Mouse (Mus musculus): Measurements from ENCODE around the gene Nectin1.

Gene Nectin1

DNA sequence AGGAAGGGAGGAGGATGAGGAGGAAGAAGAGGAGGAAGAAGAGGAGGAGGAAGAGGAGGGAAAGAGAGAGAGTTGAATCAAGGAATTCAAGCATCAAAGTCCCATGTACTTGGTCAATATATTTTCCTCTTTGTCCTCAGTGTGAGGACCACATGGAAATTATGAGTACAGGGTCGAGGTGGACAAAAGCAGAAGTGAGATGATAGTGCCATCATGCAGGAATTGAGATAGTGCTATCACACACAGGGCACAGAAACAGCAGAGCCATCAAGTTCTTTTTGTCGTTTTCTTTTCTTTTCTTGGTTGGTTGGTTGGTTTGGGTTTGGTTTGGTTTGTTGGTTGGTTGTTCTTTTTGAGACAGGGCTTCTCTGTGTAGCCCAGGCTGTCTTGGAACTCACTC lies 2.5 kb upstream of the Nectin1 start:
- DNase-seq, result no peak

- no peak for DNase-seq
Measured at GRCm38 (mm10) chr9:43742066-43742465, 1.7 kb upstream of the Nectin1 start.

DNA sequence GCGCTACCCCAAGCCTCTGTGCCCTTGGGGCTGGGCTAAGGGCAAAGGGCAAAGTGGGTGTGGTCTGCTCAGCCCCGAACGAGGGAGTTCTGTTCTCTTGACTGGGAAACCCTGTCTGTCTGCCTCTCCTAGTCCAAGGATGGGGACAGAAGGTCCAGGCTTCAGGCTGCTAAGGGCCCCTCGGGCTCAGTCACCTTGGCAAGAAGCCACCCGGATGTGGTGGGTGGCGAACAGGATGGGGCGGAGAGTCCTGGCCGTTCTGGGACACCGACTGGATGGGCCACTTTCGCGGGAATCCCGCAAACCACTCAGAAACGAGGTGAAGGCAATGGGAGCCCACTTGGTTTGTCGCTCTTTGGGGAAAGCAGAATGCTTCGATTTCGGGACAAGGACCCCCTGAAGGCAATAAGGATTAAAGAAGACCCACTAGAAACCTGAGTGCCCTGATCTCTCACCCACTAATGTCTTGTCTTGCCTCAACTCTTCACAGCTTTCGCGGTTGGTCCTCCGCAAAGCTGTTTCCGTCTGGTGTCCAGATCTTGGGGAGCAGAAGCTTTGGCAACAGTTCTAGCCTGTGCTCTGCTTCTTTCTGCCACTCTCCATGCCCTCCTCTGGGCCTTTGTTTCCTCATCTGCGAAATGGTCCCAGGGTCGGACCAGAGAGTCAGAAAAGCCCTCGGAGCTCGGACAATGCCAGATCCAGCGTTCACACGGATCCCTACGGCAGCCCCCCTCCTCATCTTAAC lies 710 bp upstream of the Nectin1 start:
- DNase-seq, result peak; percentile 95

DNA sequence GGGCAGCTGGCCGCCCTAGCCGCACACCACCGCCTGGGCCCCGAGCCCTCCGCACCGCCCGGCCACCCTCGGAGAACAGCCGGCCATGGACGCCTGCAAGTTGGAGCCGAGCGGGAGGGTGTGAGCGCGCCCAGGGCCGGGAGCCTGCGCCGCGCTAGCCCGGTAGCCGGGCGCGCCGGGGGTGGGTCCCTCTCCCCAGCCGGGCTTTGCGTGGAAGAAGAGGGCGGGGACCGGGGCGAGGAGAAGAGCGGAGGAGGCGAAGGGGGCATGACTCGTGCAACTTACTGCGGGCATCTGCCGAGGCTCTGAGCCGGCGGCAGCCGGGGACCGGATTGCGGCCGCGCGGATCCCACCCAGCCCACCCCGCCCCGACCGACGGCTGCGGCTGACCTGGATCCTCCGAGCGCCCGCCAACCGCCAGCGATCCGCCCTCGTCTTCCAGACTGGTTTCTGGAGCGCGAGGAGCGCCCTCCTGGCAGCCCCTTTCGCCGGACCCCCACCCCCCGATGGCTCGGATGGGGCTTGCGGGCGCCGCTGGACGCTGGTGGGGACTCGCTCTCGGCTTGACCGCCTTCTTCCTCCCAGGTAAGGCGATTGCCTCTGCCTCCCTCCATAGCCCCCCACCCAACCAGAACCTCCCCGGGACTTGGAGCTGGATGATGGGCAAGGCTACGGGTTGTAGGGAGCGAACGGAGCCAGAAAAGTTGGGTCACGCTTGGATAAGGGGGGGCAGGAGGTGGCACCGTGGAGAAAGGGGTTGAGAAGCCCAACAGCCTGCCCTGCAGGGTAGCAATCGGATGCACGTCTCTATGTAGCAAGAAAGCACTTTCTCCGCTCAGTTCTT lies 576 bp downstream of the Nectin1 start:
- peak; percentile 59 for DNase-seq

DNA sequence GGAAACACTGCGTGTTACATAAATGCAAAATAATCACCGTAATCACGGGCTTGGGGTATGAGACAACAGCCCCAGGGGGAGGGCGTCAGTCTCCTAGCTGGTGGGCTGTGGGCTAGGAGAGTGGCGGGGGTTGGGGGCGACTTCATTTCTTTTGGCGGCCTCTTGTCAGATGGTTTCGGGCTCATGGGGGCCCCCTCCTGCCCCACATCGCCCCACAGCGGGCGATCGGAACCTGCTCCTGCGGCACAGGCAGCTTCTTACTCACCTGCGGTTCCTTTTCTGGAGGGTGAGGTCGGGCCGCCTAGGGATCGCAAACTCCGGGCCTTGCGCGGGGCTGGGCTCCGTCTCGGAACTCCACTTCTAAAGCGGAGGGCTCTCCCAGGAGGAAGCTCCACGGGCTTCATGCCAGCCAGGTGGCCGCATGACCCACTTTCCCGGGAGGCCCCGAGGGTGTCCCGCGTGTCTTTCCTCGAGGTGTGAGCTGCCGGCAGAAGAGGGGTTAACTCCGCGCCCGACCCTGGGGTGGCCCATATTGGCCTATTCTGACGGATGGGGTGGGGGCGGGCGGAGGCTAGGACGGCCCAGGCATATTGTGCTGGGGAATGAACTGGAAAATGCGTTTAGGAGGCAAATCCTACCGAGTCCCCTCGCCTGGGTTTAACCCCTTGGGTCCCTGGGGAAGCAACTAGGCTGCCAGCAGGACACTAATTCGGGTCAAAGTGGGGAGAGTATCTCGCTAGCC lies 1.4 kb downstream of the Nectin1 start:
- DNase-seq, result peak; percentile 30

DNA sequence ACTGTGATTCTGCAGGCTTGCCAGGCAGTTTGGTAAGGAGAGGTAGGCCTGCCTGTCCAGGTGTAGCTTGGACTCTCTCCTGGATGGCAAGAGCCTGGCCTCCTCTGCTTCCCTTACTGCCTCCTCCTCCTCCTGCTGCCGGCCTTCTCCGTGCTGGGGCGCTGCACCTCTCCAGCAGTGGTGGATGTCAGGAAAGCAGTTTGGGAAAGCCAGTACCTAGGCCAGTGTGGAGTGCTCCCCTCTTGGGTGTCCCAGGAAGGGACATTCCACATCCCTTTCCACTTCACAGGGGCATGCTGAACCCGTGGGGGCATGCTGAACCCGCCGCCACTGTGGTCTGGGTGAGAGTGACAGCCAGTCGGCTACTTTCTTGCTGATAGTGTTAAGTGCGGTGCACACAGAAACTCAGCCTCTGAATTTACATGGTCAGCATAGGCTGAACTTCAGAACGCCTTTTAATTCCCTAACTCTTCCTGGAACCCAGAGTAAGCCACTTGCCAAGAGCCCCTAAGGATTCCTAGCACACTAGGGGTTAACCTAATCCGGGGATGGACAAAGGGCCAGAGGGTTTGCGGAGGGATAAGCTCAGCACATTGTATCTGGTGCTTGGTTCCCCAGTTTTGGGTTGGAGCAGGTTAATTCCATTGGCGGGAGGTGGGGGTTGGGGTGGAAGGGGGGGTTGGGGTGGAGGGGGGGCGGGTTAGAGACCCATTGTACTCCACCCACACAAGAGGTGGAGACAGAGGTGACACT lies 2.3 kb downstream of the Nectin1 start:
- no peak for DNase-seq

DNA sequence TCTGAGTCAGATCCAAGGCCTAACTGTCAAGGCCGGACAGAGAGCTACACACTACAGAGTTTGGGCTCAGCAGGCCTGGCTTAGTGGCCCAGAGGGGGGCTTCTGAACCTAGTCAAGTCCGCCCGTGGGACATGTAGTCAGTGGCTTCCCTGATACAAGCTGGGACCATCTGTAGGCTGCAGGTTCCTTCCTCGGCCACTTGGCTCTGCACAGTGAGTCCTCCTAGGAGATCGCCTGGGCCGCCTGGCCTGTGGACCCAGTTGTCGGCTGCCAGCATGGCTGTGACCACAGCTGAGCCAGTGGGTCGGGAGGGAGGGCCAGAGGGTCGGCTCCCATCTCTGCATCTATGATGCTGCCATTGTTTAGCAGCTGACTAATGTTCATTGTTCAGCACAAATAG lies 3.9 kb downstream of the Nectin1 start:
- DNase-seq, result no peak

GRCm38 (mm10) chr9:43748519-43748918 lies 4.7 kb downstream of the Nectin1 start:
- DNase-seq, result no peak

- DNase-seq, result no peak
Measured at GRCm38 (mm10) chr9:43750053-43750452, 6.3 kb downstream of the Nectin1 start.

DNA sequence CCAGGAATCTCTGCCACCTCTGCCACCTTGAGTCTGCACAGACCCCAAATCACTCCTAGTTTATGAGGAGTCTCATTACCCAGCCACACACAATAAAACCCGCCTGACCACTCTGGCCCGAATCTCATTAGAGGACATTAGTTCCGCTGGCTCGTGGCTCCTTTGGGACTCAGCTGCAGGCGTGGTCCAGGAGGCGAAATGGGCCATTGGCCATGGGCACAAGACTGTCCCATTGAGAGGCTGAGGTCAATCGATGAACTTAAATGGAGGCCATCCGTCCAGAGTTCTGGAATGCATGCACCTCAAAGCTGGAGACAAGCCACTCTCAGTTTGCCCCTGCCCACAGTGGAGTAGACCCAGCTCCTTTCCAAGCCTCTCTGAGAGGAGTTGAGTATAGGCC lies 7.3 kb downstream of the Nectin1 start:
- no peak for DNase-seq

DNA sequence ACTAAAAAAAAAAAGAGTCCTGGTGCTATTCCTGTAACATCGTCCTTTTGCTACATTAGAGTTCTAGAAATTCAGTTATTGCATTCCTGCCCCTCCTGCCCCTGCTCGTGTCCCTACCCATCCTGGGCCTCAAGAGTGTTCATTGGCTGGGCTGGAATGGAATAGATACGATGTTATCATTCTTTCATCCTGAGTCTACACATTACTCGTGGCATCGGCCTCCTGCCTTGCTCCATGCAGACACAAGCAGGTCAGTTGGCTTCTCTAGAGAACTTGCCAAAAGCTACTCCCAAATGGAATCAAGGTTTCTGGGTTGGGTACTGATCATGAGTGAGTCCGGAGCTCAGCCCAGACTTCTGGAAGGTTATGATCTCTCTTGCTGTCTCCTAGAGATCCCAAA lies 9.7 kb downstream of the Nectin1 start:
- no peak for DNase-seq

DNA sequence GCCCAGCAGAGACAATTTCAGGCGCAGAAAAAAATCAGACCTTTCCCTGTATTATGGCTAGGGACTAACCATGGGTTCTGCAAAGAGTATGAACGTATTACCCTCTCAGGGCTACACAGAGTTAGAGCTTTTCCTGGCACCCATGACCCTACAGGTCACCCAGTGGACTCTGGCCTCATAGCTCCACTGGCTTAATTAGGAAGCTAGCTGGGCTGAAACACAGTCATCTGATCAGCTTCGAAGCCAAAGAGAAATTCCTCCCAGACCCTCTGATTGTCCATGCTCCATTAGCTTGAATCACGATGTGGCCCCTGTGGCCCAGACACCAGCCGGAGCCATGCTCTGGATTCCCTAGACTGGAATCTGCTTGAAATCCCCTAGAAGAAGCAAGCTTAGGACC lies 10.3 kb downstream of the Nectin1 start:
- DNase-seq, result no peak

DNA sequence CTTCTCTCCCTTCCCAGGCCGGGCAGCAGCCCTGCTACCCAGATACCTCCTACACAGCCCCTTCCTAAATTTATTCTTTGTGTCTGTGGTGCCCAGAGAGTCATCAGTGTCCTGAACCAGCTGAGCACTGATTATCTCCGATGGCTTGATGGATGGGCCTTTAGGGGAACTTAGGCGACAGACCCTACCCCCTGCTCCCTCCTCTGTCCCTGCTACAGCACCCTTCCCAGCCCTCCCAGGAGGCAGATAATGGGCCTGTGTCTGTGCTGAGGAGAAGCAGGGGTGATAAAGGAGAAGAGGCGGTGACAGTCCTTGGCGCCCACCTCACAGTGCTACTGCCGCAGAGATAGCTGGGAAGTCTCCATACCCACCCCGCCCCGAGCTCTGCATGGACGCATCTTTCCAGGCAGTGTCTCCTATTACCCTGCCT lies 11.0 kb downstream of the Nectin1 start:
- DNase-seq, result no peak

GRCm38 (mm10) chr9:43755464-43755863 lies 11.7 kb downstream of the Nectin1 start:
- DNase-seq, result no peak

DNA sequence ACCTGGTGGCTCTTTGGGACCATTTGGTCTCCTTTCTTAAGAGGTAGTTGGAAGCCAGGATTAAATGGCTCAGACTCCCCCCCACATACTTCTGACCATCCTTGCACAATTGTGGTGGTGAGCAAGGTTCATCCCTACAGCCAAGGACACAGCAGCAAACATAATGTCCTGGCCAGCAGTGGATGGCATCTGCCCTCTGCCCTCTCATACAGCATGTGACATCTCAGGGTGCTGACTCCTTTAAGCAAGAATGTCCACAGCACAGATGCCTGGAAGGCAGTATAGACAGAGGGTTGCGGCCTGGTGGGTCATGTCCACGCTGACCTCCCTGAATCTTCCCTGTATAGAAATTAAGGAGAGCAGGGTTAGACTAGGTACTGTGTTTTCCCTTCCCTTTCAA lies 12.1 kb downstream of the Nectin1 start:
- DNase-seq, result no peak

GRCm38 (mm10) chr9:43757225-43757624 lies 13.4 kb downstream of the Nectin1 start:
- no peak for DNase-seq

- DNase-seq, result peak; percentile 56
Measured at GRCm38 (mm10) chr9:43757972-43758965, 14.5 kb downstream of the Nectin1 start.

- no peak for DNase-seq
Measured at GRCm38 (mm10) chr9:43760078-43760477, 16.3 kb downstream of the Nectin1 start.

- no peak for DNase-seq
Measured at GRCm38 (mm10) chr9:43761181-43761820, 17.5 kb downstream of the Nectin1 start.

DNA sequence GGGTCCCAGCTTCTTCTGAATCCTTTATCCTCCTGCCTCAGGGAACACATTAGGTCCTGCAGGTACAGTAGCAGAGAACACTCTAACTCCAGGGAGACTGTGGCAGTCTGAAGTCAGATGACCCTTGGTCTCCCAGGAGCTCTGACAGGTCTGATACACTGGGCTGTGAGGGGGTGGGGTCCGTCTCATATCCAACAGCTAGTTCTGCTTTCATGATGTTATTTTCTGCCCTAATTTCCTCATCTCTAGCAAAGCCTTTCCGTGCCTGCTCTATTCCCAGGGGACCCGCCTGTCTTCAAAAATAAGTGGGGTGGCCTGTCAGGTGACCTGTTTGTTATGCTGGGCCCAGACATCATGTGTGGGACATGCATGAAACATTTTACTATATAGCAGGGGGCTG lies 18.2 kb downstream of the Nectin1 start:
- DNase-seq, result no peak

All from lung, postnatal 10 days (tissue).